Mouse (Mus musculus) hindbrain, embryonic 15.5 days (tissue): ENCODE results near the gene Gxylt2. TPM values are rescaled to one million over a fixed set of nuclear protein-coding genes. Genes with fewer than 3 reads are reported as not detected.

Source experiments
- ATAC-seq: fragments of 200-750 bp; cut with Nextera tagmentation; 2 replicates; pipeline ENCODE4 v1.8.0; 2017; ENCODE audit warnings: low read depth, moderate number of reproducible peaks, moderate TSS enrichment; ENCODE audit not compliant: low FRiP score
- H3K27ac ChIP-seq: fragments of 300-500 bp; sonication (generic); replicated peaks from 2 replicates; pipeline ENCODE4 v1.5.1; 2015; ENCODE audit warnings: mild to moderate bottlenecking, inconsistent platforms
- H3K27me3 ChIP-seq: fragments of 300-500 bp; sonication (generic); 2 replicates; pipeline ENCODE4 v1.6.1; 2015; ENCODE audit warnings: control low read depth, inconsistent platforms
- H3K36me3 ChIP-seq: fragments of 300-500 bp; sonication (generic); 2 replicates; pipeline ENCODE4 v1.6.1; 2015; ENCODE audit warnings: control low read depth, inconsistent platforms
- H3K4me1 ChIP-seq: fragments of 300-500 bp; sonication (generic); replicated peaks from 2 replicates; pipeline ENCODE4 v1.6.1; 2015; ENCODE audit warnings: control low read depth, inconsistent platforms
- H3K4me2 ChIP-seq: fragments of 300-500 bp; sonication (generic); 2 replicates; pipeline ENCODE4 v1.6.1; 2015; ENCODE audit warnings: moderate library complexity, mild to moderate bottlenecking, inconsistent platforms
- H3K4me3 ChIP-seq: fragments of 300-500 bp; sonication (generic); 2 replicates; pipeline ENCODE4 v1.5.1; 2015; ENCODE audit warnings: mild to moderate bottlenecking, inconsistent platforms
- H3K9ac ChIP-seq: fragments of 300-500 bp; sonication (generic); 2 replicates; pipeline ENCODE4 v1.6.1; 2015; ENCODE audit warnings: inconsistent platforms
- H3K9me3 ChIP-seq: fragments of 300-500 bp; sonication (generic); 2 replicates; pipeline ENCODE4 v1.6.1; 2016; ENCODE audit warnings: control low read depth, inconsistent platforms
- WGBS: fragments of 180-500 bp; shearing (Covaris S2); methylation state at CpG from one replicate; pipeline ENCODE4 v1.1.7; 2015; 5-methylcytosine and 5-hydroxymethylcytosine counted together
- polyA plus RNA-seq: library from polyadenylated mRNA; unstranded; fragments of >200 nt; fragmentation: Nextera tagmentation; extraction: Ambion mirVana; gene quantifications from 2 replicates; pipeline ENCODE4 v1.2.1, GENCODE M21; 2015

The Gxylt2 gene
- polyA plus RNA-seq = 2.1 and 2.5 TPM in 2 replicates

DNA sequence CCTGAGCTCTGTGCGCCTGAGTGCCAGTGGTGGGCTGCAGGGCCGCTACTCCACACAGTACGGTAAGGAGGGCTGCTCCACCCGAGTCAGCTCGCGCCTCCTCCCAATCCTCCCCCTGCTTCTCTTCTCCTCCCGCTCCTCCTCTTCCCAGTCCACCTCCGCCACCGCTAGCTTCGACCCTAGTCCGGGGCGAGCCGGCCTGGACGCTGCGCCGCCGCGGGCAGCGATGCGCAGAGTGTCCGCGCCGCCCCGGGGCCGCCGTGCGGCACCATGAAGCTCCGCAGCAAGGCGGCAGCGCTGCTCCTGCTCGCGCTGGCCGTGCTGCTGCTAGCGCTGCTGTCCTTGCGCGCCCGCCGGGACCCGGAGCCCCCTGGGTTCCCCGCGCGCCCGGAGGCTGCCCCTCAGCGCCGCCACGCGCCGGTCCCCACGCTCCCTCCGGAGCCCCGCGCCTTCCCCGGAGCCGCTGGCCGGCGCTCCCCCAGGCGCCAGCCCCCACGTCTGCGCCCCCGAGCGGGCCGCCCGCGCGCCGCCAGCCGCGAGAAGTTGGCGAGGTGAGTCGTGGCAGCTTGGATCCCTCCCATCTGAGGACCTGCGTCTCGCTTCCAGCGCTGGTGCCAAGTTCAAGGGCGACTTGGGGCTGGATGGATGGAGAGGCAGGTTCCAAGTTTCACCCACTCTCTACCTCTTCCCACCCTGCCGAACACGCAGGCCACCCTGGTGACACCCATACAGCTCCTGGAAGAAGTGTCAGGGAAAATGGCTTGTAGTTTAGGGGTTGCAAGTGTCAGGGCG lies at the start of gene Gxylt2:
TSS of gene Gxylt2 (plus strand) at position 161 of the 792 bp plus-strand sequence.
- peak within 1 kb of the TSS; percentile 44 for H3K9ac ChIP-seq
- no peaks in the 10 kb centered on the region for H3K36me3 ChIP-seq
- ATAC-seq = peak; percentile 91
- no peak within 1 kb of the TSS for H3K27ac ChIP-seq
- H3K4me1 ChIP-seq = peaks cover 17% of the 10 kb centered on the region
- H3K27me3 ChIP-seq = peaks cover 28% of the 10 kb centered on the region
- under 1% methylated on average over 61 of the region's 77 CpGs for WGBS
- H3K4me2 ChIP-seq = peak within 1 kb of the TSS; percentile 94
- H3K4me3 ChIP-seq = peak within 1 kb of the TSS; percentile 60
- H3K9me3 ChIP-seq = no peaks in the 10 kb centered on the region

DNA sequence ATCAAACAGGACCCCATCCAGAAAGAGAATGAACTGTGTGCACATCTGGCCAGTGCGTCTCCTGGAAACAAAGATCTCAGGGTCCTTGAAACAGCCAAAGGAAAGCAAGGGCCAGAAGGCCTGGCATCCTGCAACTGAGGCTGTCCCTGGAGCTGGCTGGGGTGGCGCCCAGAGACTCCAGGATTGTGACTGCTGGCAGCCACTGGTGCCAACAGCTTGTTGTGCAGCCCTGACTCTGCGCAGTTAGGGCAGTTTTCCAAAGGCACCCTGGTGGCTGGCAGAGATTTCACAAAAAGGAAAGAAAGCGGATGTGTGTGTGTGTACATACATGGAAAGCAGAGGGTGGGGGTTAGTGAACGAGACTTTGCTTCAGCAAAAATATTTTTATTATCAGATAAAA lies 44.1 kb upstream of the Gxylt2 start:
- Histone ChIP-seq H3K27ac (no peak overlapping the region), H3K4me3 (no peak overlapping the region), H3K27me3 (no peaks in the 10 kb centered on the region), H3K4me1 (peaks cover 10% of the 10 kb centered on the region), H3K4me2 (no peak overlapping the region), H3K36me3 (peaks cover 5% of the 10 kb centered on the region; the same call in 1 of the 2 replicates), H3K9ac (no peak overlapping the region), H3K9me3 (no peaks in the 10 kb centered on the region)
- WGBS = 65% methylated on average over 5 of the region's 5 CpGs
- peak; percentile 91 for ATAC-seq

- H3K9me3 ChIP-seq = no peaks in the 10 kb centered on the region
- no peak overlapping the region for H3K27ac ChIP-seq
- no peaks in the 10 kb centered on the region for H3K27me3 ChIP-seq
- H3K4me1 ChIP-seq = peaks cover 10% of the 10 kb centered on the region
- ATAC-seq = no peak
- H3K9ac ChIP-seq = no peak overlapping the region
- H3K4me2 ChIP-seq = no peak overlapping the region
- WGBS = 75% methylated on average over 6 of the region's 6 CpGs
- no peak overlapping the region for H3K4me3 ChIP-seq
- H3K36me3 ChIP-seq = peaks cover 5% of the 10 kb centered on the region; the same call in 1 of the 2 replicates
Measured at GRCm38 (mm10) chr6:100662224-100662623, 42.3 kb upstream of the Gxylt2 start.

DNA sequence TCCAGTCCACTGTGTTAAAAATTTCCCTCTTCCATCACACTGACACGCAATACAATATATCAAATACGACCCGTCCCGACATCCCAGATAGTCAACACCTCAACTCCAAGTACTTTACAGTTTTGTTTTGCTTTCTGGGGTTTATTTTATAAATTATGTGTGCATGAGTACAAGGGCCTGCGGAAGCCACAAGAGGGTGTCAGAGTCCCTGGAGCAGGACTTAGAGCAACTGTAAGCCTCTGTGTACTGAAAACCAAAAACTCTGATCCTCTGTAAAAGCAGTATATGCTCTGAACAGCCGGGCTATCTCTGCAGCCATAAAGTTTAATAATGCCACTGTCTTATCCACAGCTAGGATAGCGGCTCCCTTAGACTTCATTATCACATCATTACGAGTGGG lies 36.9 kb upstream of the Gxylt2 start:
- H3K4me3 ChIP-seq = no peak overlapping the region
- peaks cover 8% of the 10 kb centered on the region for H3K4me1 ChIP-seq
- no peak overlapping the region for H3K9ac ChIP-seq
- no peaks in the 10 kb centered on the region for H3K27me3 ChIP-seq
- WGBS = 91% methylated on average over 8 of the region's 8 CpGs
- ATAC-seq = no peak
- no peak overlapping the region for H3K27ac ChIP-seq
- no peaks in the 10 kb centered on the region for H3K9me3 ChIP-seq
- H3K4me2 ChIP-seq = no peak overlapping the region
- peaks cover 5% of the 10 kb centered on the region; the same call in 1 of the 2 replicates for H3K36me3 ChIP-seq

- 82% methylated on average over 2 of the region's 2 CpGs for WGBS
- Histone ChIP-seq H3K4me2 (no peak overlapping the region), H3K36me3 (peaks cover 5% of the 10 kb centered on the region; the same call in 1 of the 2 replicates), H3K27ac (no peak overlapping the region), H3K4me1 (peaks cover 8% of the 10 kb centered on the region), H3K9me3 (no peaks in the 10 kb centered on the region), H3K4me3 (no peak overlapping the region), H3K27me3 (peaks cover 3% of the 10 kb centered on the region; the same call in 1 of the 2 replicates), H3K9ac (no peak overlapping the region)
- no peak for ATAC-seq
Measured at GRCm38 (mm10) chr6:100668858-100669257, 35.7 kb upstream of the Gxylt2 start.

DNA sequence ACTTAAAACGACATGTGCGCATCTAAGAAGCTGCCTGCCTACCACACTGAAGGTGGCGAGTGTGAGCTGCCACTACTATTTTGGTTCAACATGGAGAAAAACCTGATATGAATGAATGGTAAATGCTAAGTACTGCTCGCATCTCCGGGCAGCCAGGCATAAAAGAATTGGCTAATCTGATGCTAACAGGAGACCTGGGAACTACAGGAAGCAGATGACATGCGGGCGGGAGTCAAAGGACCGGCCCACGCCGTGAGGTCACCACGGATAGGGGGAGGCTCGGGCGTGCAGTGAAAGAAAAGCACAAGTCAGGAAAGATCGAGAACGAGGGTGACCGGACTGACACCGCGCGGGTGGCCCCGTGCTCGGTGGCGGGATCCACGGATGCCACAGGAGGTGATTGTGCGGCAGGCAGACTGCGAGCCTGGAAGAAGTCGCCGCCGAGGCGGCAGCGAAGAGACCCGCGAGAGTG lies 34.1 kb upstream of the Gxylt2 start:
- ATAC-seq = peak; percentile 72
- peak overlapping the region; percentile 55 for H3K9ac ChIP-seq
- H3K27me3 ChIP-seq = peaks cover 3% of the 10 kb centered on the region; the same call in 1 of the 2 replicates
- peak overlapping the region; percentile 96 for H3K4me2 ChIP-seq
- peak overlapping the region; percentile 85 for H3K4me3 ChIP-seq
- H3K4me1 ChIP-seq = peaks cover 8% of the 10 kb centered on the region
- no peaks in the 10 kb centered on the region for H3K36me3 ChIP-seq
- H3K27ac ChIP-seq = 0 out of 2 replicates have a peak overlapping the region, but pooled peaks have one; percentile 52
- under 1% methylated on average over 32 of the region's 32 CpGs for WGBS
- H3K9me3 ChIP-seq = no peaks in the 10 kb centered on the region

- Histone ChIP-seq H3K27ac (peak within 1 kb of the TSS; percentile 52; the same call in 1 of the 2 replicates), H3K27me3 (peaks cover 3% of the 10 kb centered on the region; the same call in 1 of the 2 replicates), H3K4me2 (peak within 1 kb of the TSS; percentile 96), H3K4me3 (peak within 1 kb of the TSS; percentile 85), H3K4me1 (peaks cover 8% of the 10 kb centered on the region), H3K9ac (peak within 1 kb of the TSS; percentile 55), H3K9me3 (no peaks in the 10 kb centered on the region), H3K36me3 (no peaks in the 10 kb centered on the region)
- ATAC-seq = peak; percentile 94
- under 1% methylated on average over 49 of the region's 49 CpGs for WGBS
Measured at GRCm38 (mm10) chr6:100670880-100671344, 33.6 kb upstream of the Gxylt2 start, which contains the start of gene Shq1. Gene Shq1 (minus strand): TSS chr6:100671157.

DNA sequence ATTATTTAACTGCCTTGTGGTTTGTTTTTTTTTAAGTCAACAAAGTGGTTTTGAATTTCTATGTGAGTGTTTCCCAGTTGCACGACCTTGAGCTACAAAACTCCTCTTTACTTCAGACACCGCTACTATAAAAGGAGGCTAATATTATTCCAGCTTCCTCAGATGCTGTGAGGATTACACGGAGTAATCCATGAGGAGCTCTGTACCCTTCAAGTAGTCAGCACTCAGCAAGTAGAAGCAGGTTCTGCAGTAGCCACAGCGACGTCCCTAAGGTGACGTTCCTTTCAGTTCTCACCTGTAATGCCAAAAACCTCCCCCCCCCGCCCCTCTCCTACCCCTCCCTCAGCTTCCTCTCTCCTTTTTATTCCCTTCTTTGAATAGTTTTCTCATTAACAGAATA lies 33.1 kb upstream of the Gxylt2 start:
- ATAC-seq = no peak
- Histone ChIP-seq H3K4me1 (peaks cover 8% of the 10 kb centered on the region), H3K9ac (no peak overlapping the region), H3K27ac (no peak overlapping the region), H3K9me3 (no peaks in the 10 kb centered on the region), H3K4me3 (peak overlapping the region; percentile 85), H3K36me3 (no peaks in the 10 kb centered on the region), H3K27me3 (peaks cover 3% of the 10 kb centered on the region; the same call in 1 of the 2 replicates), H3K4me2 (peak overlapping the region; percentile 96)
- 10% methylated on average over 7 of the region's 7 CpGs for WGBS

DNA sequence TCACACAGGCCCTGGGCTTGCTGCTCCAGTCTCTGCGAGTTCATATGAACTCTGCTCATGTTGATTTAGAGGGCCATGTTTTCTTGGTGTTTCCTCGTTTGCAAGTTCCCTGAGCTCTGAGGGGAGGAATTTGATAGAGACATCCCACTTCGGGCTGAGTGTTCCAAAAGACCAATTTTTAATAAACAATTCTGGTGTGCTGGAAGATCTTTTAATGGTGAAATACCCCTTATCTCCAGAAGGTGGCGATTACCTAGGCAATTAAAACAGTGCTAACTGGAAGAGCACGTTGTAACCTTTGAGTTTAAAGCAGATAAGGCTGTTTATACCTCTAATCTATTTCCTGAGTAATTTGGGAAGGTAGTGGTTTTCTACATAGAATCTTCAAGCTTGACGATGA lies 29.6 kb upstream of the Gxylt2 start:
- Histone ChIP-seq H3K9me3 (no peaks in the 10 kb centered on the region), H3K4me2 (no peak overlapping the region), H3K36me3 (no peaks in the 10 kb centered on the region), H3K9ac (no peak overlapping the region), H3K27me3 (peaks cover 3% of the 10 kb centered on the region; the same call in 1 of the 2 replicates), H3K4me3 (no peak overlapping the region), H3K4me1 (peaks cover 8% of the 10 kb centered on the region), H3K27ac (no peak overlapping the region)
- 29% methylated on average over 6 of the region's 6 CpGs for WGBS
- no peak for ATAC-seq

- 96% methylated on average over 6 of the region's 7 CpGs for WGBS
- Histone ChIP-seq H3K4me2 (no peak overlapping the region), H3K9me3 (no peaks in the 10 kb centered on the region), H3K9ac (no peak overlapping the region), H3K36me3 (no peaks in the 10 kb centered on the region), H3K27ac (no peak overlapping the region), H3K4me3 (no peak overlapping the region), H3K4me1 (peaks cover 2% of the 10 kb centered on the region), H3K27me3 (peaks cover 3% of the 10 kb centered on the region; the same call in 1 of the 2 replicates)
- ATAC-seq = no peak
Measured at GRCm38 (mm10) chr6:100676461-100676860, 28.1 kb upstream of the Gxylt2 start.

DNA sequence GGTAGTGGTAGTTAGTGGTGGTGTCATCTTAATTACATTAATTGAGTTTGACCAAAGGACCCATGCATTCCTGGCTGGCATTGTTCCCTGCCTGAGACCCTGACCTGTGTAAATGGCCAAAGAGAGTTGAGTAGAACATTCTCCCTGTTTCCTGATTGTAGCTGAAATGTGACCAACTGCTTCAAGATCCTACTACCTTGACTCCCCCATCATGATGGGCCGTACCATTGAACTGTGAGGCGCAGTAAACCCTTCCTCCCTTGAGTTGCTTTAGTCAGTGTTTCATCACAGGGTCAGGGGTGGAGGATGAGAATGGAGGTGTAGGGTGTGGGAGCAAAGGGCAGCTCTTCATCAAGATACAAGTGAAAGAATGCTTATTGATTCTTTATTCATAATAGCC lies 25.9 kb upstream of the Gxylt2 start:
- Histone ChIP-seq H3K9ac (no peak overlapping the region), H3K4me3 (no peak overlapping the region), H3K4me1 (no peaks in the 10 kb centered on the region), H3K27ac (no peak overlapping the region), H3K27me3 (no peaks in the 10 kb centered on the region), H3K36me3 (no peaks in the 10 kb centered on the region), H3K9me3 (no peaks in the 10 kb centered on the region), H3K4me2 (no peak overlapping the region)
- ATAC-seq = no peak
- 90% methylated on average over 2 of the region's 2 CpGs for WGBS

GRCm38 (mm10) chr6:100686341-100686740 lies 18.2 kb upstream of the Gxylt2 start:
- H3K27me3 ChIP-seq = no peaks in the 10 kb centered on the region
- no peak overlapping the region for H3K27ac ChIP-seq
- no peak overlapping the region for H3K9ac ChIP-seq
- ATAC-seq = no peak
- H3K9me3 ChIP-seq = no peaks in the 10 kb centered on the region
- H3K4me1 ChIP-seq = no peaks in the 10 kb centered on the region
- H3K36me3 ChIP-seq = no peaks in the 10 kb centered on the region
- no peak overlapping the region for H3K4me3 ChIP-seq
- 84% methylated on average over 2 of the region's 2 CpGs for WGBS
- no peak overlapping the region for H3K4me2 ChIP-seq
